Mouse (Mus musculus): ENCODE measurements at regions not wholly inside any gene's neighbourhood (a gene's known extent, or its start where the extent isn't known, plus 50 kb on each side); places are given as distances from the start of the nearest gene placed in this dataset.

DNA sequence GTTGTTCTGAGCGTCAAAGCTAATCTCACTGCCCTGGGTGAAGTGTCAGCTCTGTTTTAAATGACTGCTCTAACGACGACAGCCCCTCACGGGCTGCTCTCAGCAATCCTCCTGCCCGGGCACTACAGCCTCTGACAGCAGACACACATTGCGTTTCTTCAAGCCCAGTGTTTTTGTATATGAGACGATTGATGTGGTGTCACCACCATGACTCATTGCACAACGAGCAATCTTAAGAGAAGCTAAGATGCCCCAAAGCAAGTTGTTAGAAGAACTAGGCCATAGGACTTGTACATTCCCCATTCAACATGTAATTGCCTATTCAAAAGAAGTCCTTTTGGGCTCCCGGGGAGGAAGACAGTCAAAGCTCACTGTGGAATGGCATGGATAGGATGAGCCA, 81.3 kb upstream of the Btg1 start:
- no peaks in the 10 kb centered on the region for H3K4me1 ChIP-seq (replicated peaks)
- 0 out of 2 replicates have a peak, but pooled peaks cover 3% of the 10 kb centered on the region for H3K9me3 ChIP-seq
- H3K36me3 ChIP-seq = no peaks in the 10 kb centered on the region
- H3K9ac ChIP-seq (replicated peaks) = no peak overlapping the region
- no peak overlapping the region for H3K27ac ChIP-seq
- WGBS = 66% methylated on average over 9 of the region's 9 CpGs
- H3K27me3 ChIP-seq = no peaks in the 10 kb centered on the region
- H3K4me3 ChIP-seq (replicated peaks) = no peak overlapping the region
- no peak overlapping the region for H3K4me2 ChIP-seq (replicated peaks)
- ATAC-seq = no peak

DNA sequence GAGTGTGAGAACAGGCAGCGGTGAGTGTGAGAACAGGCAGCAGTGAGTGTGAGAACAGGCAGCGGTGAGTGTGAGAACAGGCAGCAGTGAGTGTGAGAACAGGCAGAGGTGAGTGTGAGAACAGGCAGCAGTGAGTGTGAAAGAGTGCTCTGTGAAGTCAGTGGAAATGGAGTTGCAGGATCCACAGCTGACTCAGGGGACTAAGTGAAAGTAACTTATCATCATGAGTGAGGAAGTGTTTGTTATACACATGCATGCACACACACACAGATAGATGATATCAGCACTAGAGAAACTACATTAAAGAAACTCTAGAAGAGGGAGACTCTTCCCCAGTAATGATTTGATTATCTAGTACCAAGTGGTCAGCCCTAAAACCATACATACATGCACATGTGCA, 76.0 kb upstream of the Btg1 start:
- Histone ChIP-seq H3K9ac (replicated peaks) (no peak overlapping the region), H3K27me3 (no peaks in the 10 kb centered on the region), H3K4me1 (replicated peaks) (no peaks in the 10 kb centered on the region), H3K9me3 (no peaks in the 10 kb centered on the region), H3K27ac (no peak overlapping the region), H3K4me3 (replicated peaks) (no peak overlapping the region), H3K4me2 (replicated peaks) (no peak overlapping the region), H3K36me3 (no peaks in the 10 kb centered on the region)
- 100% methylated on average over 2 of the region's 2 CpGs for WGBS
- no peak for ATAC-seq

DNA sequence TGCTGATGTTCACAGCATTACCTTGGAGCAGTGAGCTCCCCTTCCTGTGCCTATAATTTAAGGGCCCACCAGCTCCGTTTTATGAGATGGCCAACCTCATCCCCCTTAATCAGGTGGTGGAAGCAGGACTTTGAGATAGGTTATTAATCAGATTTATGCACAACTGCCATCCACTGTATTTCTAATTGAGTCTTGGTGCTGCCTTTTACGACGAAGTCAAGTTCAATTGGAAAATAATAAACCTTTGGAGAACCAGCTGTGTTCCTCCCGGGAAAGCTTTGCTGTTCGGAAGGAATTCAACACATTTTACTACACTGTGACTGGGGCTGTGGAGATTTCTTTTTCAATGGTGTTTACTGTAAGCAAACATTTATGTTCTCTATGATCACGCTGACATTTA, 71.5 kb upstream of the Btg1 start:
- 72% methylated on average over 6 of the region's 6 CpGs for WGBS
- Histone ChIP-seq H3K9ac (replicated peaks) (no peak overlapping the region), H3K4me1 (replicated peaks) (peaks cover 5% of the 10 kb centered on the region; the same call in 1 of the 2 replicates), H3K27me3 (no peaks in the 10 kb centered on the region), H3K36me3 (no peaks in the 10 kb centered on the region), H3K9me3 (no peaks in the 10 kb centered on the region), H3K27ac (no peak overlapping the region), H3K4me2 (replicated peaks) (no peak overlapping the region), H3K4me3 (replicated peaks) (no peak overlapping the region)
- no peak for ATAC-seq

DNA sequence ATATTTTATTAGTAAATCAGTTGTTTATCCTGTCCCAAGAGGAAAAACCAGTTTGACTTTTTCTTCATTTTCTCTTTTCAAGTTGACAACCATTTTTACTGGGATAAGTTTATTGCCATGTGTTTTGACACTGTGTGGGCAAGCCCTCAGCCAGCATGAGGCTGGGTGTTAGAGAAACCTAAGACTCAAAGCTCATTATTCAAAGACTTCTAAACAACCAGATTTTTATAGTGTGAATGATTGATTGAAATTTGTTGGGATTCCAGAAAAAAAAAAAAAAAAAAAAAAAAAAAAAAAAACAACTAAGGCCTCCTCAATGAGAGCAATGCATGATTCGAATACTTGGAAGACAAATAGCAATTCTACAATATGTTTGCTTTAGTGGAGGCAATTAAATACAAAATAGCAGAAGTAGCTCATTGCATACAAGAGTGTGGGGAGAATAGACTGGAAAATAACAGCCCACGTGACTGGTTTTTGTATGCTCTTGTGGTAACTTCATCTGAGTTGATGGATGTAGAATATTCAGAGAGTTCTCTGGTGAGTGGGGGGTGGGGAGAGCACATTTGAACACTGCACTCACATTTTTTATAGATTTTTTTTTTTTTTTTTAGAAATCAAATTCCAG, 70.9 kb upstream of the Btg1 start:
- Histone ChIP-seq H3K9ac (replicated peaks) (no peak overlapping the region), H3K4me1 (replicated peaks) (peaks cover 5% of the 10 kb centered on the region; the same call in 1 of the 2 replicates), H3K27ac (no peak overlapping the region), H3K4me3 (replicated peaks) (no peak overlapping the region), H3K27me3 (no peaks in the 10 kb centered on the region), H3K4me2 (replicated peaks) (no peak overlapping the region), H3K36me3 (no peaks in the 10 kb centered on the region), H3K9me3 (no peaks in the 10 kb centered on the region)
- ATAC-seq = no peak
- WGBS = 77% methylated on average over 2 of the region's 2 CpGs

DNA sequence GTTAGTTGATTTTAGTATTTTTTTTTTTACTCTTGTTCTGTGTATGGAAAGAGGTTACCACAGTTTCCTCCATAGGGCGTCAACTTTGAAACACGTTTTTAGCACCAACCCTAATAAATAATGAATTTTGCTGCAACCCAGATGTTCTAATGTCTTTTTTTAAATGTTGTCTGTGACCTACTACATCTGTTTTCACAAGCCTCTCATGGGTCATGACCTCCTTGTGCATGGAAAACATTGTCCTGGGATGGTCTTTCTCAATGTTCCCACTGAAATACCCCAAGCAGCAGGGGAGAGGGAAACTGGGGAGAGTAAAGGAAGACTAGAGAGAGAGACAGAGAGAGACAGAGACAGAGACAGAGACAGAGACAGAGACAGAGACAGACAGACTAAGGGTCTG, 67.2 kb upstream of the Btg1 start:
- ATAC-seq = no peak
- H3K4me2 ChIP-seq (replicated peaks) = no peak overlapping the region
- no peaks in the 10 kb centered on the region for H3K36me3 ChIP-seq
- no peak overlapping the region for H3K27ac ChIP-seq
- no peak overlapping the region for H3K9ac ChIP-seq (replicated peaks)
- H3K9me3 ChIP-seq = no peaks in the 10 kb centered on the region
- peaks cover 5% of the 10 kb centered on the region; the same call in 1 of the 2 replicates for H3K4me1 ChIP-seq (replicated peaks)
- H3K27me3 ChIP-seq = no peaks in the 10 kb centered on the region
- H3K4me3 ChIP-seq (replicated peaks) = no peak overlapping the region
- WGBS = 88% methylated on average over 2 of the region's 2 CpGs

DNA sequence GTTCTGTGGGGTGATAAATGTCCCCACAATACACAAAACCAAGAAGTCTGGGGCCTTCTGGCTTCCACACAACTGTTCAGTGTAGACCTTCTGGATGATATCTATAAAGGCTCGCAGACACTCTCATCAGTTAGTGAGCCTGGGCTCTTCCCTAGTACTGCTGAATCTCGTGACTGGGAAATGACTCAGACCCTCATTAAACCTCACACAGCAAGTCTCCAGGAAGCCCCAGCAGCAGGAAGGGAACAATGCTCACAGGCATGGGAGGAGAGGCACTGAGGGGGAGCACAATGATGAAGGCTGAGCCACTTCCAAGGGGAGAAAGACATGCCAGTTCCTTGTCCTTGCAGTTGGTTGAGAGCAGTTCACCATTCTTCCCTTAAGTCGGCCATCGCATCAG, 66.5 kb upstream of the Btg1 start:
- ATAC-seq = no peak
- Histone ChIP-seq H3K9ac (replicated peaks) (no peak overlapping the region), H3K27ac (no peak overlapping the region), H3K4me3 (replicated peaks) (no peak overlapping the region), H3K4me2 (replicated peaks) (no peak overlapping the region), H3K4me1 (replicated peaks) (peaks cover 5% of the 10 kb centered on the region; the same call in 1 of the 2 replicates), H3K36me3 (no peaks in the 10 kb centered on the region), H3K27me3 (no peaks in the 10 kb centered on the region), H3K9me3 (no peaks in the 10 kb centered on the region)
- 88% methylated on average over 4 of the region's 4 CpGs for WGBS

DNA sequence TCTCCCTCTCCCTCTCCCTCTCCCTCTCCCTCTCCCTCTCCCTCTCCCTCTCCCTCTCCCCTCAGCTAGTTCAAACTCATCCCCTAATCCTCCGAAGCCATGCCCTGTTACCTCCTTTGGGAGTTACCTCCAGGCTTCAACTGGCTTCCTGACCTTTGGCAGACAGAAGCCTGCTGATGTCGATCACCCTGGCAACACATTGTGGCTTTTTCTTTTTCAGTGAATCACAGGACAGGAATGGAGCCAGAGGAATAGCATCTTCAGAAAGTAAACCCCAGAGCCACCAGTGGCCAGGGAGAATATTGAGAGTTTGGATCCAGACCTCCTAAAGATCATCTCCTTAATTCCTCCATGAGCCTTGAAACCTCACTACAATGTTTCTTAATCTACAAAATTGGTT, 59.5 kb upstream of the Btg1 start:
- Histone ChIP-seq H3K4me1 (replicated peaks) (no peaks in the 10 kb centered on the region), H3K36me3 (no peaks in the 10 kb centered on the region), H3K27ac (no peak overlapping the region), H3K27me3 (no peaks in the 10 kb centered on the region), H3K9ac (replicated peaks) (no peak overlapping the region), H3K9me3 (peaks cover 7% of the 10 kb centered on the region), H3K4me2 (replicated peaks) (no peak overlapping the region), H3K4me3 (replicated peaks) (no peak overlapping the region)
- WGBS = 37% methylated on average over 2 of the region's 2 CpGs
- no peak for ATAC-seq

DNA sequence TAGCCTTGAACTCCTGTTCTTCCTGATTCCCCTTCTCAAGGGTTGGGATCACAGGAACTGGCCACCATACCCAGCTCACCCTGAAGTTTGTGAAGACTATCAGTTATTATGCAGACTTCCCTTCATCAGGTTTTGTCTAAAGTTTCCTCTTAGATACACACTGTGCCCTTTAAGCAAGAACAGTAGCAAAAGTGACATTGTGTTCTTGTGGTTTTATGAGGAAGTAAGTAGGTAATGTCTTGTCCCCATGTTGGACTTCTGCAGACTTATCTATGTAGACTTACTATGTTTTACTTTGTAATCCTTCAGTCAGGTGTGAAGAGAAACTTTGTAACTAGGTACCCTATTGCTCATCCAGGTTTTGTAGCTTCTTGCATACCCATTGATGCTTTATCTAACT, 51.5 kb upstream of the Btg1 start:
- peaks cover 7% of the 10 kb centered on the region for H3K9me3 ChIP-seq
- no peak overlapping the region for H3K27ac ChIP-seq
- H3K9ac ChIP-seq (replicated peaks) = no peak overlapping the region
- H3K27me3 ChIP-seq = no peaks in the 10 kb centered on the region
- no peak overlapping the region for H3K4me2 ChIP-seq (replicated peaks)
- ATAC-seq = no peak
- no peaks in the 10 kb centered on the region for H3K4me1 ChIP-seq (replicated peaks)
- H3K36me3 ChIP-seq = no peaks in the 10 kb centered on the region
- H3K4me3 ChIP-seq (replicated peaks) = no peak overlapping the region
